Mouse (Mus musculus): ENCODE results near the gene Capn1.

The Capn1 gene

DNA sequence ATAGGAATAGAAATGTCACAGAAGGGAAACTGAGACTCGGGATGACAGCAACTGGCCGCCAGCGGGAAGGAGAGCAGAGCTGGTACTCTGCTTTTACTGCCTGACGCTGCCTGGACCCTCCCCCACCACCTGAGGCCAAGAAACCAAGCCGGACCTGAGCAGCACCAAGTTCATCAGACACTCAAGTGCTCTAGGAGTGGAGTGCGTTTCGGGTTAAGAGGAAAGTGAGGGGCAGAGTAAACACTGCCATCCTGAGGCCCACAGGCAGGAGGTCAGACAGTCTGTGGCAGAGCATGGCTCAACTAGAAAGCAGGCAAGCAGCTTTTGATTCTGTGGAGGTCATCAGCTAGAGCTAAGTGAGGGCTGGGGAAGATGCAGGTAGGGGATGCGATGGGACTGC is 7.4 kb upstream of the Capn1 start:
- ChIA-PET POLR2A (interaction anchor here in 3 of 4 experiments (0.6 to 2.3 kb wide), 20 partner anchors 8 to 219 kb away, joined by 3 to 9 read pairs (median 4); partner anchors contain the start of genes Tm7sf2 (in 2 of the 3), Pola2 (in 1 of the 3), Snx15 (in 1 of the 3) and Syvn1 (in 1 of the 3)), CTCF (interaction anchor here in 3 of 4 experiments (0.5 to 1.1 kb wide), 4 partner anchors 44 to 203 kb away, joined by 3 to 5 read pairs (median 4); partner anchors contain the start of gene Gpha2 (in 1 of the 3))

DNA sequence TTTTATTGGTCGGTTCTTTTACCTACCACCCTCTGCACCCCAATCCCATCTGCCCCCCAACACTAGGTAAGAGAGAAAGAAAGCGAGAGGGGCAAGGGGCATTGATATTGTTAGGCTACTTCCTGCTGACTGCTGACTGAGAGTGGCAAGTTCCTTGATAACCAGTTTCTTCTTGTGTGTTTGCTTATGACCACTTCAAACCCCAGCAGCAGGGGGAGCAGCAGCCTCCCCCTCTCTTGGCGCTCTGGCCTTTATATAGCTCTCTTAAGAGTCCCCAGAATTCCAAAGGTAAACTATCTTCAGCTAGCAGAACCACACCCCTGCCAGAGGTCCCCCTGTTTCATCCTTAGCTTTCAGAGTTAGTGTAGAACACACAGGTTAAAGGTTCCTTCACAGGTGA is 4.6 kb upstream of the Capn1 start:
- ChIA-PET CTCF (interaction anchor here in 2 of 4 experiments (0.6 to 2.7 kb wide), 2 partner anchors 55 to 1371 kb away, joined by 3 to 21 read pairs; partner anchors contain the start of gene Pola2 (in 1 of the 2)), POLR2A (interaction anchor here (0.6 to 4.4 kb wide), 17 partner anchors 10 to 725 kb away, joined by 3 to 37 read pairs (median 4); partner anchors contain the start of genes Cdca5 (in 2 of the 4), Pola2 (in 2 of the 4), Zfpl1 (in 2 of the 4) and Sf3b2 (in 1 of the 4))

DNA sequence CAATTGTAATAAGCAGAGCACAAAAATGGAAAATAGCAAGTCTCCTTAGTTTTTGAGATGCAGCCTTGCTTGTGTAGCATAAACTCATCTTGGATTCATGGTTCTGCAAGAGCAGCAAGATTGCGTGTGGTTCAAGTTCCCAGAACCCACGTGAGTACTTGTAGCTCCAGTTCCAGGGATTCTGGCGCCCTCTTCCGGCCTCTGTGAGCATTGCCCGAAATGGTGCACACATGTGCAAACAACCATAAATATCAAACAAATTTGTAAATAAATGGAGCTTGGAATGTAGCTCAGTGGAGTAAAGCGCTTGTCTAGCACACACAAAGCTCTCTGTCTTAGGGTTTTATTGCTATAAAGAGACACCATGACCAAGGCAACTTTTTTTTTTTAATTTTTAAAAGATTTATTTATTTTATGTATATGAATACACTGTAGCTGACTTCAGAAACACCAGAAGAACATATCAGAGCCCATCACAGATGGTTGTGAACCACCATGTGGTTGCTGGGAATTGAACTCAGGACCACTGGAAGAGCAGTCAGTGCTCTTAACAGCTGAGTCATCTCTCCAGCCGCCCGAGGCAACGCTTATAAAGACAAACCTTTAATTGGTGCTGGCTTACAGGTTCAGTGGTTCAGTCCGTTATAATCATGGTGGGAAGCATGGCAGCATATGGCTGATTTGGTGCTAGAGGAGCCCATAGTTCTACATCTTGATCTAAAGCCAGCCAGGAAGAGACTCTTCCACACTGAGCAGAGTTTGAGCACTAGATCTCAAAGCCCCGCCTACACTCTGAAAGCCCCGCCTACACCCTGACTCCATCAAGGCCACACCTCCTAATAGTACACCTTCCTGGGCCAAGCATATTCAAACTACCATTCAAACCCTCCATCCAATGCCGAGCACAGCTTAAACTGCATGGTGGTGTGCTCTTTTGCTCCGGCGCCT is 2.7 kb upstream of the Capn1 start:
- POLR2A ChIA-PET, result interaction anchor here (0.6 to 4.7 kb wide), 104 partner anchors 9 to 457 kb away, joined by 3 to 39 read pairs (median 4); partner anchors contain the start of genes Pola2 (in 3 of the 4), Syvn1 (in 3 of the 4), Tm7sf2 (in 3 of the 4) and Arl2 (in 2 of the 4)
- CTCF ChIA-PET, result interaction anchor here (0.5 to 2.7 kb wide), 53 partner anchors 9 to 1287 kb away, joined by 3 to 21 read pairs (median 4); partner anchors contain the start of genes Pola2 (in 3 of the 4), Cdc42ep2 (in 2 of the 4), Syvn1 (in 2 of the 4) and Men1 (in 1 of the 4)

GRCm38 (mm10) chr19:6016532-6016931 is 835 bp upstream of the Capn1 start:
- POLR2A ChIA-PET, result interaction anchor here (0.6 to 4.7 kb wide), 75 partner anchors 8 to 529 kb away, joined by 3 to 23 read pairs (median 6); partner anchors contain the start of genes Cdc42ep2 (in 3 of the 4), Pola2 (in 3 of the 4), Syvn1 (in 2 of the 4) and Tm7sf2 (in 2 of the 4)

DNA sequence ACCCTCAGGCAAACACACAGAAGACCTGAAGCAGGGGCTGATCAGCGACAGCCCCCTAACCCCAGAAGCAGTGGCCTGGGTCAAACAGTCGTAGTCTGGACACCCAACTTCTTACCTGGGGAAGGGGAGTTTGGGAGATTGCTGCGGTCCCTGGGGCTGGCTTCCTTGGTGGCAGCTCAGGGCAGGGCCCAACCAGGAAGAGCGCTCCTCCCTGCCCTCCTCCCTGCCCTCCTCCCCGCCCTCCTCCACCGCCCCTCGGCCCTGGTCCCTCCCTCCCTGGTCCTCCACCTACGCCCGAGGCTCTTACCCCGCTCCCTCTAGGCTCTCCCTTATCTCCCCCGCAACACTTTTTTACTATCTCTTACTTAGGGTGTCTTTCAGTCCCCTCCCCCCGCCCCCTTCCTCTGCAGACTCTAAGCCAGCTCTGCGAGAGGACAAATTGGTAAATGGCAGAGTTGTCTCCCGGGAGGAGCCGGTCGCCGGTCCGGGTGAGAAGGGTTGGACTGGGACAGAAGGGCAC is 646 bp downstream of the Capn1 start:
- POLR2A ChIA-PET, result interaction anchor here (0.5 to 4.7 kb wide), 116 partner anchors 7 to 816 kb away, joined by 3 to 23 read pairs (median 5); partner anchors contain the start of genes Syvn1 (in 4 of the 4), Cdc42ep2 (in 3 of the 4), Pola2 (in 3 of the 4) and Tm7sf2 (in 3 of the 4)
- CTCF ChIA-PET, result interaction anchor here (0.5 to 3.4 kb wide), 41 partner anchors 13 to 527 kb away, joined by 3 to 58 read pairs (median 4); partner anchors contain the start of genes Pola2 (in 4 of the 4), Cdc42ep2 (in 2 of the 4), Snx15 (in 2 of the 4) and Arl2 (in 1 of the 4)

More at GRCm38 (mm10) chr19:6016532-6016931, 835 bp upstream of the Capn1 start:
- CTCF ChIA-PET, result interaction anchor here (0.6 to 3.4 kb wide), 40 partner anchors 9 to 317 kb away, joined by 3 to 58 read pairs (median 4); partner anchors contain the start of genes Pola2 (in 3 of the 4), Cdc42ep2 (in 2 of the 4), Snx15 (in 2 of the 4) and Arl2 (in 1 of the 4)

DNA sequence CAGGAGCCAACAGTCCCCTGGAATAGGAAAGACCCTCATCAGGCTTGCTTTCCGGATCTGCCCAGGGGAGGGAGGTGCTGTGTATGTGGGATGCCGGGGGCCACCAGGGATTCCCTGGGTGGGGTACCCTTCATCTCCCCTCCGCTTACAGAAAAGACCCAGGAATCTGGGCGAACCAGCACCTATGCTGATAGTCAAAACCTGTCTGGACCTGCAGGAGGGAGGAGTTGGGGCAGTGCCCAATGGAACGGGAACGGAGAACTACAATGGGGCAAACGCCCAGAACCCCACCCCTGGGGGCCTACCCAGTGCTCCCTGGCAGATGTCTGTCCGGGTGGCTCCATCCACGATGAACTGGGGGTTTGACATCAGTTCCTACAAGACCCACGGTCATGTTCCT is 2.0 kb downstream of the Capn1 start:
- POLR2A ChIA-PET, result interaction anchor here in 3 of 4 experiments (1.2 to 3.9 kb wide), 7 partner anchors 11 to 72 kb away, joined by 3 to 20 read pairs (median 6); partner anchors contain the start of genes Pola2 (in 1 of the 3) and Znhit2 (in 1 of the 3)
- CTCF ChIA-PET, result interaction anchor here in 1 of 4 experiments (3.4 kb wide), 1 partner anchor 89 kb away, joined by 22 read pairs; the partner anchor contains the start of gene Cdc42ep2

DNA sequence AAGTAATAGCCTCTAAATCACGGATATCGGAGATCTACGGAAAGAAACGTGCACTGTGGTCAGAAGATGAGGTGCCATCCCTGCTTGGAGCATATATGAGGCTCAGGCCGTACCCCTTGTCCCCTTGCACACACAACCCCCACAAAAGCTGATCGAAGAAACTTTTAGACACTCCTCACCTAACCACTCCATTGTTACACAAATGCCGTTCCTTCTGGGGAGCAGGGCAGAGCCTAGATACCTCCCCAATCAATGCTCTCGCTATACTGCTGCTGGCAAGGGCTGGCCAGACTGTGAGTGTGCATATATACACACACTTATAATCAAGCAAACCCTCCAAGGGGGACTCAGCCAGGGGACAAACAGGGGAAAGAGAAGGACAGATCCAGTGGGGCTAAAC is 6.6 kb downstream of the Capn1 start:
- ChIA-PET CTCF (interaction anchor here in 3 of 4 experiments (0.5 to 2.8 kb wide), 8 partner anchors 9 to 331 kb away, joined by 3 to 9 read pairs (median 5); no protein-coding TSS in a partner anchor), POLR2A (interaction anchor here (0.6 to 2.4 kb wide), 16 partner anchors 9 to 574 kb away, joined by 3 to 10 read pairs (median 4); partner anchors contain the start of genes Pola2 (in 1 of the 4) and Syvn1 (in 1 of the 4))

DNA sequence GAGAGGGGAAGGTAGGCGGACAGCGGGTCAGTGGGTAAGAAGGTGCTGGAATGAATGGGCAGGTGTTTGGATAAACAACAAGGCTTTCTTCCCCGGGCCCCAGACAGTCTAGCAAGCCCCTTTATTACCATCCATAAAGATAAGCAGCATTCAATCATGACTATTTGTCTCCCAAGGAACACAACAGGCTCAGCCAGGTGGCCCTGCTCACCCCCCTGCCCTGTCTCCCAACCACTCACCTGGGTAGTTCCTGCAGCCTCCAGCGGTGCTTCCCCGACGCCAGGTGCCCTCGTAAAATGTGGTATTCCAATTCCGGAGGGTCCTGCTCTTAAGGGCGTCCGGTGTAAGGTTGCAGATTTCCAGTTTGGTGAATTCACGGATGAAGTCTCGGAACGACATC is 8.7 kb downstream of the Capn1 start:
- CTCF ChIA-PET, result interaction anchor here in 3 of 4 experiments (0.5 to 1.2 kb wide), 8 partner anchors 9 to 445 kb away, joined by 3 to 8 read pairs (median 4); partner anchors contain the start of gene Capn1 (in 1 of the 3)
- POLR2A ChIA-PET, result interaction anchor here in 3 of 4 experiments (0.6 to 2.4 kb wide), 12 partner anchors 8 to 841 kb away, joined by 3 to 9 read pairs (median 4); partner anchors contain the start of gene Capn1 (in 3 of the 3)

DNA sequence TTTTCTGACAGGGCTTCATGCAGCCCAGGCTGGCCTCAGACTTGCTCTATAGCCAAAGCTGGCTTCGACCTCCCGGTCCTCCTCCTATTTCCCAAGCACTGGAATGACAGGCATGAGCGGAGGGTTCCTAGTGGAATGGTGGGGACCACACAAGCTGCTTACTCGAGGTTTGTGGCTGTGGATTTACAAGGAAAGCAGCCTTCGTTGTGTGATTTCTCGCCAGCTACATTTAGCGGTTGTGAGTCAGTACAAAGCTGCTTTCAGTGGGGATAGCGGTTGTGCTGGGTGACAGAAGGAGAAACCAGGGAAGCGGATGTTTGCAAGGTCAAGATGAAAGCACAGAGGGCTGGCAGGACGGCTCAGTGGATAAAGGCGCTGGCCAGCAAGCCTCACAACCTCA is 10.2 kb downstream of the Capn1 start:
- CTCF ChIA-PET, result interaction anchor here in 3 of 4 experiments (0.7 to 1.2 kb wide), 3 partner anchors 40 to 136 kb away, joined by 3 to 4 read pairs (median 3); partner anchors contain the start of gene Arl2 (in 1 of the 3)

GRCm38 (mm10) chr19:5999969-6000368 is 15.7 kb downstream of the Capn1 start:
- POLR2A ChIA-PET, result interaction anchor here (0.5 to 3.7 kb wide), 10 partner anchors 8 to 74 kb away, joined by 3 to 12 read pairs (median 4); partner anchors contain the start of gene Capn1 (in 2 of the 4)
- CTCF ChIA-PET, result interaction anchor here in 3 of 4 experiments (0.5 to 1.3 kb wide), 3 partner anchors 8 to 948 kb away, joined by 4 to 5 read pairs (median 5); partner anchors contain the start of gene Capn1 (in 1 of the 3)

More for the DNA sequence above, 10.2 kb downstream of the Capn1 start:
- POLR2A ChIA-PET, result interaction anchor here in 2 of 4 experiments (1.1 to 2.4 kb wide), 3 partner anchors 10 to 11 kb away, joined by 3 to 9 read pairs (median 4); partner anchors contain the start of gene Capn1 (in 2 of the 2)

- ChIA-PET CTCF (interaction anchor here (0.5 to 1.8 kb wide), 14 partner anchors 9 to 1484 kb away, joined by 3 to 9 read pairs (median 4); partner anchors contain the start of gene Capn1 (in 2 of the 4)), POLR2A (interaction anchor here in 2 of 4 experiments (0.6 to 3.7 kb wide), 14 partner anchors 9 to 683 kb away, joined by 3 to 12 read pairs (median 4); partner anchors contain the start of genes Capn1 (in 2 of the 2) and Cdc42ep2 (in 1 of the 2))
Measured at GRCm38 (mm10) chr19:5998180-5998579, 17.5 kb downstream of the Capn1 start.

GRCm38 (mm10) chr19:5994711-5995110 is 21.0 kb downstream of the Capn1 start:
- ChIA-PET POLR2A (interaction anchor here in 3 of 4 experiments (0.5 to 2.4 kb wide), 8 partner anchors 11 to 324 kb away, joined by 3 to 7 read pairs (median 3); partner anchors contain the start of gene Pola2 (in 1 of the 3)), CTCF (interaction anchor here in 1 of 4 experiments (1.2 kb wide), 1 partner anchor 31 kb away, joined by 3 read pairs; the partner anchor contains the start of gene Pola2)

- ChIA-PET POLR2A (interaction anchor here in 3 of 4 experiments (0.5 to 5.6 kb wide), 11 partner anchors 12 to 450 kb away, joined by 3 to 18 read pairs (median 3); partner anchors contain the start of genes Capn1 (in 1 of the 3) and Pola2 (in 1 of the 3)), CTCF (interaction anchor here in 2 of 4 experiments (1.1 to 1.6 kb wide), 5 partner anchors 8 to 136 kb away, joined by 3 to 5 read pairs (median 4); partner anchors contain the start of genes Capn1 (in 1 of the 2) and Snx15 (in 1 of the 2))
Measured at GRCm38 (mm10) chr19:5992012-5992411, 23.7 kb downstream of the Capn1 start.

GRCm38 (mm10) chr19:5991467-5991866 is 24.2 kb downstream of the Capn1 start:
- CTCF ChIA-PET, result interaction anchor here in 2 of 4 experiments (1.1 to 1.8 kb wide), 5 partner anchors 9 to 136 kb away, joined by 3 to 5 read pairs (median 4); partner anchors contain the start of genes Capn1 (in 1 of the 2) and Snx15 (in 1 of the 2)
- POLR2A ChIA-PET, result interaction anchor here in 3 of 4 experiments (0.5 to 5.6 kb wide), 14 partner anchors 12 to 449 kb away, joined by 3 to 18 read pairs (median 4); partner anchors contain the start of genes Capn1 (in 1 of the 3), Pola2 (in 1 of the 3) and Tm7sf2 (in 1 of the 3)

- CTCF ChIA-PET, result interaction anchor here in 3 of 4 experiments (0.5 to 1.8 kb wide), 3 partner anchors 24 to 27 kb away, joined by 3 to 5 read pairs (median 5); partner anchors contain the start of gene Capn1 (in 2 of the 3)
- POLR2A ChIA-PET, result interaction anchor here in 3 of 4 experiments (0.5 to 5.6 kb wide), 15 partner anchors 11 to 1758 kb away, joined by 3 to 18 read pairs (median 4); partner anchors contain the start of genes Capn1 (in 1 of the 3), Sac3d1 (in 1 of the 3) and Tm7sf2 (in 1 of the 3)
Measured at GRCm38 (mm10) chr19:5990921-5991320, 24.8 kb downstream of the Capn1 start.
